Mouse (Mus musculus) common myeloid progenitor, adult 5-6 weeks (primary cell): ENCODE measurements around the gene Arhgap30. TPM values are rescaled to one million over a fixed set of nuclear protein-coding genes. Genes with fewer than 3 reads are reported as not detected.

Experiments
- ATAC-seq: replicated peaks from 2 replicates; pipeline ENCODE4 v1.8.0; 2016; ENCODE audit warnings: low read depth, mild to moderate bottlenecking, moderate TSS enrichment, inconsistent platforms; ENCODE audit not compliant: poor library complexity, severe bottlenecking
- total RNA-seq: library from RNA; stranded (forward); fragments of 200-1000, 187-1606 nt; gene quantifications from 2 replicates; pipeline ENCODE4 v1.2.3, GENCODE M21; 2017

Gene Arhgap30
- total RNA-seq, 1 experiment from 2014 or later, result 77.8 TPM

GRCm38 (mm10) chr1:171457568-171457967 is 68.8 kb downstream of the Arhgap30 start:
- no peak for ATAC-seq

GRCm38 (mm10) chr1:171459791-171460190 is 71.0 kb downstream of the Arhgap30 start:
- ATAC-seq, result no peak

Other genes with a start within 250 kb of the Arhgap30 start
- gene Sdhc, start 238.4 kb upstream of the Arhgap30 start, total RNA-seq, result 56.9 and 71.9 TPM in 2 replicates
- gene Mpz, start 238.2 kb upstream of the Arhgap30 start, total RNA-seq, result not detected in 2 replicates
- 11.2 and 11.8 TPM in 2 replicates for gene Pcp4l1, start 192.7 kb upstream of the Arhgap30 start, total RNA-seq
- 0.32 TPM in 1 of 2 replicates, not detected in the other for gene Nr1i3, start 175.0 kb upstream of the Arhgap30 start, total RNA-seq
- 19.0 and 21.5 TPM in 2 replicates for gene Tomm40l, start 166.4 kb upstream of the Arhgap30 start, total RNA-seq
- gene Apoa2, start 163.9 kb upstream of the Arhgap30 start, total RNA-seq, result 3.7 TPM in 1 of 2 replicates, not detected in the other
- gene Fcer1g, start 154.6 kb upstream of the Arhgap30 start, total RNA-seq, result 58.4 and 94.7 TPM in 2 replicates
- not detected in 2 replicates for gene Adamts4, start 138.5 kb upstream of the Arhgap30 start, total RNA-seq
- gene Ndufs2, start 137.6 kb upstream of the Arhgap30 start, total RNA-seq, result 198 and 334 TPM in 2 replicates
- 11.0 and 32.0 TPM in 2 replicates for gene B4galt3, start 118.6 kb upstream of the Arhgap30 start, total RNA-seq
- 17.7 and 18.0 TPM in 2 replicates for gene Ppox, start 107.8 kb upstream of the Arhgap30 start, total RNA-seq
- 9.9 and 15.7 TPM in 2 replicates for gene Usp21, start 101.0 kb upstream of the Arhgap30 start, total RNA-seq
- gene Ufc1, start 93.9 kb upstream of the Arhgap30 start, total RNA-seq, result 45.7 and 81.9 TPM in 2 replicates
- gene Dedd, start 59.8 kb upstream of the Arhgap30 start, total RNA-seq, result 16.4 and 25.8 TPM in 2 replicates
- 43.4 and 49.3 TPM in 2 replicates for gene Nit1, start 43.3 kb upstream of the Arhgap30 start, total RNA-seq
- gene Pfdn2, start 43.3 kb upstream of the Arhgap30 start, total RNA-seq, result 37.2 and 65.3 TPM in 2 replicates
- gene Klhdc9, start 28.2 kb upstream of the Arhgap30 start, total RNA-seq, result 1.1 and 3.9 TPM in 2 replicates
- 2.3 and 2.4 TPM in 2 replicates for gene Nectin4, start 18.9 kb upstream of the Arhgap30 start, total RNA-seq
- 47.1 and 48.6 TPM in 2 replicates for gene Usf1, start 22.4 kb downstream of the Arhgap30 start, total RNA-seq
- 0.18 and 1.2 TPM in 2 replicates for gene Tstd1, start 29.9 kb downstream of the Arhgap30 start, total RNA-seq
- gene F11r, start 48.6 kb downstream of the Arhgap30 start, total RNA-seq, result 1.1 and 5.4 TPM in 2 replicates
- 4.8 and 13.0 TPM in 2 replicates for gene Alyref2, start 114.5 kb downstream of the Arhgap30 start, total RNA-seq
- gene Itln1, start 146.3 kb downstream of the Arhgap30 start, total RNA-seq, result not detected in 2 replicates
- 15.5 and 18.8 TPM in 2 replicates for gene Cd244a, start 170.2 kb downstream of the Arhgap30 start, total RNA-seq
- gene Ly9, start 218.5 kb downstream of the Arhgap30 start, total RNA-seq, result 20.2 and 27.0 TPM in 2 replicates